17 mouse cellular contexts compared by ENCODE assay signal in genomic region chr2:178324410-178324809, GRCm38 (mm10).
"Had no signal": no experiment of that assay in that cellular context is flagged by ENCODE, and none has a peak within 500 bp of the region (broad histone marks: within the 10 kb centered on the region; RNA-seq: fewer than 3 reads in every experiment).

No protein-coding gene starts in this region.

- H3K4me2 ChIP-seq: liver, embryonic 13.5 days; lung, embryonic 14.5 days; midbrain, embryonic 12.5 days; midbrain, embryonic 15.5 days; neural tube, embryonic 12.5 days; neural tube, embryonic 15.5 days; stomach, embryonic 15.5 days had no signal

- H3K9me3 ChIP-seq: liver, embryonic 13.5 days; midbrain, embryonic 12.5 days; midbrain, embryonic 15.5 days; neural tube, embryonic 12.5 days; neural tube, embryonic 15.5 days; stomach, embryonic 15.5 days had no signal

- H3K4me1 ChIP-seq: liver, embryonic 13.5 days had no signal

- DNase-seq: kidney, adult 2 months; kidney, postnatal 25 days; layer of hippocampus, adult 9-11 months; liver, embryonic 13.5 days; lung, embryonic 14.5 days; right cerebral cortex, adult 18-20 months; spleen, adult 18-20 months; thymus, postnatal 25 days had no signal

- H3K27ac ChIP-seq: kidney, postnatal 0 days; layer of hippocampus, adult 2 months; liver, embryonic 13.5 days; macrophage; midbrain, embryonic 12.5 days; midbrain, embryonic 15.5 days; neural tube, embryonic 12.5 days; neural tube, embryonic 15.5 days; stomach, embryonic 15.5 days had no signal

- ATAC-seq: lung, postnatal 0 days; midbrain, embryonic 15.5 days had no signal

- H3K36me3 ChIP-seq: liver, embryonic 13.5 days; midbrain, embryonic 12.5 days; midbrain, embryonic 15.5 days; neural tube, embryonic 12.5 days; stomach, embryonic 15.5 days had no signal

- H3K9ac ChIP-seq: liver, embryonic 13.5 days; lung, embryonic 14.5 days; midbrain, embryonic 12.5 days; midbrain, embryonic 15.5 days; neural tube, embryonic 12.5 days; neural tube, embryonic 15.5 days; stomach, embryonic 15.5 days had no signal

- H3K4me3 ChIP-seq: layer of hippocampus, adult 2 months; liver, embryonic 13.5 days; midbrain, embryonic 12.5 days; midbrain, embryonic 15.5 days; neural tube, embryonic 12.5 days; neural tube, embryonic 15.5 days; stomach, embryonic 15.5 days had no signal

- H3K27me3 ChIP-seq: liver, embryonic 13.5 days; midbrain, embryonic 12.5 days; midbrain, embryonic 15.5 days; neural tube, embryonic 12.5 days; neural tube, embryonic 15.5 days; stomach, embryonic 15.5 days had no signal
